9 mouse cellular contexts compared by ENCODE assay signal in the genomic region with DNA sequence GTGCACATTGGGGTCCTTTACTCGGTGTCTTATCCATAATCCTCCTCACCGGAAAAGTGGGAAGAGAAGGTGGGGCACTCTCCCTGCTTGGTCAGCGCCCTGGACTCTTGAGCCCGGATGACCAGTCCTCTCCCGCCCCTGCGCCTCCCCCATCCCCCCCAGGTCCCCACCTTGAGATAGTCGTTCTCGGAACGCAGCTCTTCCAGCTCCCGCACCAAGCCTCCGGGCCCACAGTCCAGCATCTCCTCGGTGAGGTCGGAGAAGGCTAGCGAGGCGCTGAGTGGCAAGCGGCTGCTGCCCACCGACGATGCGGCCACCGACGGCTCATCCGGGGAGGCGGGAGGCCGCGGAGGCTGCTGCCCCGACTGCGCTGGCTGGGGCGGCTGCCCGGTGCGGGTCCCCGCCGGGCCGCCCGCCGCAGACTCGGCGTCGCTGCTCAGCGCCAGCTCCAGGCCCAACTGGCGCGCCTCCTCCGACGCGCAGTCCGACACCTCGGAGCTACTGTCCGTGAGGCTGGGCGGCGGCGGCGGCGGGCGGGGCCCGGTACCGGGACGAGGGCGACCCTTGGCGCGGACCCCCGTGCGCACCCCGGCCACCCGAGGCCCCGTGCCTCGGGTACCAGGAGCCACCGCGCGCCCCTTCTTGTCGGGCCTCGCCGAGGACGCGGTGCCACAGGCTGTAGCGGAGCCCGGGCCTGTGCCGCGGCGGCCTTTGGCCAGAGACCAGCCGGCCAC. TPM values are rescaled to one million over a fixed set of nuclear protein-coding genes. Genes with fewer than 3 reads are reported as not detected.
A peak's percentile ranks its signal among the peaks of the same experiment; 100 is the strongest.
DNase-seq lines count a peak whose midpoint lies in the region; ATAC-seq and TF ChIP-seq lines count a peak whose summit lies in the region.
"Had no signal": no experiment of that assay in that cellular context is flagged by ENCODE, and none has a peak within 500 bp of the region (broad histone marks: within the 10 kb centered on the region; RNA-seq: fewer than 3 reads in every experiment).

No protein-coding gene starts in this region.

- H3K4me3 ChIP-seq in kidney, adult 2 months (ENCODE audit: insufficient read depth, low read depth, low read length) = peak overlapping the region; percentile 65
- peak overlapping the region; percentile 93 for H3K4me3 ChIP-seq in embryonic facial prominence, embryonic 13.5 days
- H3K4me3 ChIP-seq in hindbrain, postnatal 0 days (ENCODE audit: low read length) = peak overlapping the region; percentile 77
- peak overlapping the region; percentile 98 for H3K4me3 ChIP-seq in midbrain, embryonic 10.5 days

- peak overlapping the region; percentile 96 for H3K4me2 ChIP-seq in embryonic facial prominence, embryonic 13.5 days
- peak overlapping the region; percentile 87 for H3K4me2 ChIP-seq in hindbrain, postnatal 0 days (ENCODE audit: low read depth, low read length)

- peak; percentile 37 for DNase-seq in kidney, adult 2 months
- DNase-seq in kidney, adult 11 months = no peak
- peak; percentile 79 for DNase-seq in adrenal gland, adult 2 months
- DNase-seq in hindbrain, postnatal 0 days (ENCODE audit: low spot score) = no peak
- peak; percentile 42 for DNase-seq in midbrain, embryonic 10.5 days (ENCODE audit: low spot score)
- no peak for DNase-seq in frontal cortex, postnatal 10 days (ENCODE audit: low spot score in 2 of 2)
- DNase-seq in layer of hippocampus, adult 18-20 months (ENCODE audit: low spot score in 2 of 2) = no peak

- H3K27me3 ChIP-seq in kidney, adult 2 months (replicated peaks; ENCODE audit: control insufficient read depth, insufficient read depth, low read length) = no peaks in the 10 kb centered on the region
- H3K27me3 ChIP-seq in embryonic facial prominence, embryonic 13.5 days = no peaks in the 10 kb centered on the region
- no peaks in the 10 kb centered on the region for H3K27me3 ChIP-seq in hindbrain, postnatal 0 days (ENCODE audit: insufficient read depth, low read length)
- peaks cover 19% of the 10 kb centered on the region for H3K27me3 ChIP-seq in midbrain, embryonic 10.5 days (ENCODE audit: low read depth, poor library complexity, severe bottlenecking)

- H3K9ac ChIP-seq in embryonic facial prominence, embryonic 13.5 days = peak overlapping the region; percentile 98
- H3K9ac ChIP-seq in hindbrain, postnatal 0 days (replicated peaks; ENCODE audit: low read length) = peak overlapping the region; percentile 99

- H3K36me3 ChIP-seq in kidney, adult 2 months (ENCODE audit: control insufficient read depth, insufficient read depth, low read length) = no peaks in the 10 kb centered on the region
- peaks cover 9% of the 10 kb centered on the region; the same call in 1 of the 2 replicates for H3K36me3 ChIP-seq in embryonic facial prominence, embryonic 13.5 days
- H3K36me3 ChIP-seq in hindbrain, postnatal 0 days (ENCODE audit: insufficient read depth, low read length) = no peaks in the 10 kb centered on the region
- peaks cover 36% of the 10 kb centered on the region for H3K36me3 ChIP-seq in midbrain, embryonic 10.5 days

- peaks cover 6% of the 10 kb centered on the region; the same call in 1 of the 2 replicates for H3K4me1 ChIP-seq in kidney, adult 2 months (ENCODE audit: control insufficient read depth, insufficient read depth, low read length)
- peaks cover 51% of the 10 kb centered on the region for H3K4me1 ChIP-seq in embryonic facial prominence, embryonic 13.5 days
- H3K4me1 ChIP-seq in hindbrain, postnatal 0 days (ENCODE audit: insufficient read depth, low read length) = peaks cover 41% of the 10 kb centered on the region
- H3K4me1 ChIP-seq in midbrain, embryonic 10.5 days = peaks cover 82% of the 10 kb centered on the region

- whole genome bisulfite sequencing in kidney, adult 2 months = under 1% methylated on average over 79 of the region's 79 CpGs
- WGBS in embryonic facial prominence, embryonic 13.5 days = under 1% methylated on average over 68 of the region's 79 CpGs
- 1% methylated on average over 60 of the region's 79 CpGs for WGBS in hindbrain, postnatal 0 days
- under 1% methylated on average over 78 of the region's 79 CpGs for WGBS in midbrain, embryonic 10.5 days

- ATAC-seq in embryonic facial prominence, embryonic 13.5 days (ENCODE audit: insufficient number of reproducible peaks, insufficient read depth, low FRiP score, low TSS enrichment, low read depth) = 0 out of 2 replicates have a peak, but pooled peaks have one; percentile 17
- ATAC-seq in hindbrain, postnatal 0 days = peak; percentile 9; the same call in 1 of the 2 replicates

- no peak for TF ChIP-seq POLR2A in kidney, adult 2 months (IDR thresholded peaks at IDR 0.05; ENCODE audit: low read depth, low read length)

- TF ChIP-seq CTCF in kidney, adult 2 months (conservative IDR thresholded peaks at IDR 0.05; ENCODE audit: insufficient read depth, insufficient read length, low read depth, low read length) = no peak
- TF ChIP-seq CTCF in hindbrain, postnatal 0 days (IDR thresholded peaks at IDR 0.05; ENCODE audit: low read depth) = no peak

- no peaks in the 10 kb centered on the region for H3K9me3 ChIP-seq in embryonic facial prominence, embryonic 13.5 days
- H3K9me3 ChIP-seq in hindbrain, postnatal 0 days (ENCODE audit: low read length) = no peaks in the 10 kb centered on the region
- no peaks in the 10 kb centered on the region for H3K9me3 ChIP-seq in midbrain, embryonic 10.5 days (replicated peaks)

- peak overlapping the region; percentile 60 for H3K27ac ChIP-seq in kidney, adult 2 months (ENCODE audit: insufficient read depth, low read depth, low read length)
- peak overlapping the region; percentile 99 for H3K27ac ChIP-seq in embryonic facial prominence, embryonic 13.5 days
- peak overlapping the region; percentile 98 for H3K27ac ChIP-seq in hindbrain, postnatal 0 days
- H3K27ac ChIP-seq in midbrain, embryonic 10.5 days (replicated peaks) = peak overlapping the region; percentile 98

RNA-seq across cellular contexts. Expression of gene Soga1, which starts 0.8 kb away (rescaled TPM):
- 5.3 and 5.4 TPM in 2 replicates for polyA plus RNA-seq in kidney, adult 2 months (2012; rRNA removed)
- 10 to 100 TPM; 30.9 to 36.6 TPM for total RNA-seq in adrenal gland, adult 2 months (2021)
- 31.1 and 33.1 TPM in 2 replicates for polyA plus RNA-seq in adrenal gland, adult 2 months (2012; rRNA removed)
- 4.6 and 7.1 TPM in 2 replicates for polyA plus RNA-seq in embryonic facial prominence, embryonic 13.5 days (2015; fragmentation: Nextera tagmentation; extraction: Ambion mirVana)
- 120 and 151 TPM in 2 replicates for total RNA-seq in hindbrain, postnatal 0 days (2014; rRNA removed)
- polyA plus RNA-seq in hindbrain, postnatal 0 days (2015; fragmentation: Nextera tagmentation; extraction: Ambion mirVana) = 3.5 and 3.6 TPM in 2 replicates
- polyA plus RNA-seq in midbrain, embryonic 10.5 days (2016; fragmentation: Nextera tagmentation; extraction: Ambion mirVana) = 3.6 and 3.7 TPM in 2 replicates
- 10 to 100 TPM; 32.4 to 34.1 TPM for total RNA-seq in layer of hippocampus, adult 18-20 months (2021)

RNA-seq across cellular contexts. Expression of gene Tldc2, which starts 8.6 kb away (rescaled TPM):
- 11.3 and 12.2 TPM in 2 replicates for polyA plus RNA-seq in kidney, adult 2 months (2012; rRNA removed)
- total RNA-seq in adrenal gland, adult 2 months (2021) = not detected
- 0.19 TPM in 1 of 2 replicates, not detected in the other for polyA plus RNA-seq in adrenal gland, adult 2 months (2012; rRNA removed)
- polyA plus RNA-seq in embryonic facial prominence, embryonic 13.5 days (2015; fragmentation: Nextera tagmentation; extraction: Ambion mirVana) = not detected in 2 replicates
- not detected in 2 replicates for total RNA-seq in hindbrain, postnatal 0 days (2014; rRNA removed)
- 0.43 TPM in 1 of 2 replicates, not detected in the other for polyA plus RNA-seq in hindbrain, postnatal 0 days (2015; fragmentation: Nextera tagmentation; extraction: Ambion mirVana)
- not detected in 2 replicates for polyA plus RNA-seq in midbrain, embryonic 10.5 days (2016; fragmentation: Nextera tagmentation; extraction: Ambion mirVana)
- total RNA-seq in layer of hippocampus, adult 18-20 months (2021) = not detected
- total RNA-seq: left cerebral cortex, adult 18-20 months had no signal

RNA-seq across cellular contexts. Expression of gene Samhd1, which starts 56.8 kb away (rescaled TPM):
- polyA plus RNA-seq in kidney, adult 2 months (2012; rRNA removed) = 16.4 and 23.5 TPM in 2 replicates
- total RNA-seq in adrenal gland, adult 2 months (2021) = 10 to 100 TPM; 23.0 to 26.8 TPM
- 11.7 and 13.4 TPM in 2 replicates for polyA plus RNA-seq in adrenal gland, adult 2 months (2012; rRNA removed)
- polyA plus RNA-seq in embryonic facial prominence, embryonic 13.5 days (2015; fragmentation: Nextera tagmentation; extraction: Ambion mirVana) = 22.7 and 29.3 TPM in 2 replicates
- total RNA-seq in hindbrain, postnatal 0 days (2014; rRNA removed) = 11.5 and 12.7 TPM in 2 replicates
- 10.9 and 11.9 TPM in 2 replicates for polyA plus RNA-seq in hindbrain, postnatal 0 days (2015; fragmentation: Nextera tagmentation; extraction: Ambion mirVana)
- polyA plus RNA-seq in midbrain, embryonic 10.5 days (2016; fragmentation: Nextera tagmentation; extraction: Ambion mirVana) = 21.2 and 22.9 TPM in 2 replicates
- 10 to 100 TPM; 11.9 to 12.1 TPM for total RNA-seq in layer of hippocampus, adult 18-20 months (2021)

Comparison
In these comparisons a context has a peak if more than half of its experiments do, and no peak if none do; other contexts are left out.
1. DNase-seq: peak in kidney, adult 2 months (single experiment), adrenal gland, adult 2 months (single experiment) and midbrain, embryonic 10.5 days (single experiment); none in kidney, adult 11 months (single experiment), hindbrain, postnatal 0 days (single experiment), frontal cortex, postnatal 10 days (0 of 2) and layer of hippocampus, adult 18-20 months (0 of 2).
2. Peak in every context shown above with its lines, with median percentiles within 50 percentile points of each other: H3K27ac ChIP-seq and H3K4me3 ChIP-seq.